Mouse (Mus musculus) 416B (cell line): ENCODE data around the gene Adamtsl5.
A peak's percentile ranks its signal among the peaks of the same experiment; 100 is the strongest.

ENCODE experiments used
- DNase-seq: peaks from one replicate; pipeline ENCODE4 v3.0.0; 2011; ENCODE audit warnings: low read depth

The Adamtsl5 gene

GRCm38 (mm10) chr10:80348244-80348781 is at the start of gene Adamtsl5:
Adamtsl5 (minus strand) TSS chr10:80348412.
- DNase-seq = peak; percentile 59

GRCm38 (mm10) chr10:80397524-80398173 is 49.4 kb upstream of the Adamtsl5 start:
- no peak for DNase-seq

- no peak for DNase-seq
Observed at GRCm38 (mm10) chr10:80396822-80397523, 48.8 kb upstream of the Adamtsl5 start.

GRCm38 (mm10) chr10:80395025-80395627 is 46.9 kb upstream of the Adamtsl5 start:
- DNase-seq = no peak

GRCm38 (mm10) chr10:80392687-80393086 is 44.5 kb upstream of the Adamtsl5 start:
- no peak for DNase-seq

- no peak for DNase-seq
Observed at GRCm38 (mm10) chr10:80390697-80391096, 42.5 kb upstream of the Adamtsl5 start.

- DNase-seq = no peak
Observed at GRCm38 (mm10) chr10:80389185-80389708, 41.0 kb upstream of the Adamtsl5 start.

GRCm38 (mm10) chr10:80388731-80389130 is 40.5 kb upstream of the Adamtsl5 start:
- no peak for DNase-seq

GRCm38 (mm10) chr10:80387522-80387959 is 39.3 kb upstream of the Adamtsl5 start, which contains the start of gene Mex3d:
Mex3d (minus strand) TSS chr10:80387659.
- DNase-seq = peak; percentile 83

GRCm38 (mm10) chr10:80386735-80387471 is 38.7 kb upstream of the Adamtsl5 start:
- no peak for DNase-seq

- no peak for DNase-seq
Observed at GRCm38 (mm10) chr10:80385811-80386734, 37.9 kb upstream of the Adamtsl5 start.

- DNase-seq = no peak
Observed at GRCm38 (mm10) chr10:80385310-80385709, 37.1 kb upstream of the Adamtsl5 start.

- no peak for DNase-seq
Observed at GRCm38 (mm10) chr10:80384709-80385108, 36.5 kb upstream of the Adamtsl5 start.

- no peak for DNase-seq
Observed at GRCm38 (mm10) chr10:80384115-80384639, 36.0 kb upstream of the Adamtsl5 start.

GRCm38 (mm10) chr10:80383431-80383830 is 35.2 kb upstream of the Adamtsl5 start:
- no peak for DNase-seq

GRCm38 (mm10) chr10:80382641-80383365 is 34.6 kb upstream of the Adamtsl5 start:
- no peak for DNase-seq

- DNase-seq = no peak
Observed at GRCm38 (mm10) chr10:80377716-80378115, 29.5 kb upstream of the Adamtsl5 start.

GRCm38 (mm10) chr10:80376160-80376559 is 27.9 kb upstream of the Adamtsl5 start:
- peak; percentile 93 for DNase-seq

GRCm38 (mm10) chr10:80374063-80374462 is 25.9 kb upstream of the Adamtsl5 start:
- DNase-seq = peak; percentile 85

GRCm38 (mm10) chr10:80372706-80373105 is 24.5 kb upstream of the Adamtsl5 start:
- DNase-seq = no peak
